24 mouse cellular contexts compared by ENCODE assay signal in genomic region chr2:179712690-179713089, GRCm38 (mm10).
"Had no signal": no experiment of that assay in that cellular context is flagged by ENCODE, and none has a peak within 500 bp of the region (broad histone marks: within the 10 kb centered on the region; RNA-seq: fewer than 3 reads in every experiment).

No protein-coding gene starts in this region.

- H3K4me3 ChIP-seq: heart, adult 2 months; heart, embryonic 13.5 days; heart, embryonic 15.5 days; hindbrain, embryonic 13.5 days; hindbrain, embryonic 15.5 days; kidney, embryonic 15.5 days; limb, embryonic 10.5 days; limb, embryonic 12.5 days had no signal

- H3K4me1 ChIP-seq: heart, embryonic 13.5 days; heart, embryonic 15.5 days; kidney, embryonic 15.5 days had no signal

- H3K9me3 ChIP-seq: heart, embryonic 15.5 days; hindbrain, embryonic 13.5 days; hindbrain, embryonic 15.5 days; kidney, embryonic 15.5 days; limb, embryonic 10.5 days had no signal

- H3K9ac ChIP-seq: heart, embryonic 13.5 days; heart, embryonic 15.5 days; hindbrain, embryonic 13.5 days; hindbrain, embryonic 15.5 days; kidney, embryonic 15.5 days; limb, embryonic 12.5 days had no signal

- H3K27me3 ChIP-seq: hindbrain, embryonic 13.5 days; hindbrain, embryonic 15.5 days; kidney, embryonic 15.5 days had no signal

- H3K27ac ChIP-seq: heart, adult 2 months; heart, embryonic 13.5 days; heart, embryonic 15.5 days; hindbrain, embryonic 13.5 days; hindbrain, embryonic 15.5 days; hindbrain, postnatal 0 days; kidney, embryonic 15.5 days; kidney, postnatal 0 days; limb, embryonic 10.5 days; limb, embryonic 12.5 days had no signal

- H3K36me3 ChIP-seq: heart, embryonic 13.5 days; heart, embryonic 15.5 days; hindbrain, embryonic 13.5 days; hindbrain, embryonic 15.5 days; kidney, embryonic 15.5 days; limb, embryonic 10.5 days; limb, embryonic 12.5 days had no signal

- H3K4me2 ChIP-seq: heart, embryonic 11.5 days; heart, embryonic 13.5 days; heart, embryonic 15.5 days; hindbrain, embryonic 13.5 days; hindbrain, embryonic 15.5 days; kidney, embryonic 15.5 days; limb, embryonic 12.5 days had no signal

- DNase-seq: gastrocnemius, postnatal 14 days; gastrocnemius, postnatal 36 days; heart, adult 11 months; heart, adult 2 months; heart, postnatal 14 days; heart, postnatal 36 days; kidney, adult 11 months; kidney, adult 2 months; kidney, adult 9 months; kidney, postnatal 14 days; kidney, postnatal 36 days; layer of hippocampus, adult 9-11 months; layer of hippocampus, postnatal 36 days had no signal

- ATAC-seq: hindbrain, postnatal 0 days; intestine, embryonic 16.5 days had no signal
